In the genomic region with DNA sequence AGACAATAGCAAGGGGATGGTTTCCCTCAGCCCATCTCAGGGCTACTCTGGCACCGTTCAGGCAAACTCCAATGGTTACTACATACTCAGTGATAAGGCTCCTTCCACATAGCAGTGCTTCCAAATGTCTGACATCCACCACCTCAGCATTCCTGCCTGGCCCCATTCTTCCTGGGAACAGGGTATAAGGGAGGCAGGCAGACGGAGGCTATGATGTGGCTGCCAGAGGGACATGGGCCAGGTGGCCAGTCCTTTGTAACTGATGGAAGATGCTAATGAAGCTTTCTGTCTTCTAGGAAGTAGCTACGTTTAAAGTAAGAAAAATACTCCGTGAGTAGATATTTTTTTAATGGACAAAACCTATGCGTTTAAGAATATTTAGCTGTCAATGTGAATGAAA, we compare ENCODE assay signal across 24 mouse cellular contexts. TPM values are rescaled to one million over a fixed set of nuclear protein-coding genes. Genes with fewer than 3 reads are reported as not detected.
DNase-seq lines count a peak whose midpoint lies in the region; ATAC-seq and TF ChIP-seq lines count a peak whose summit lies in the region.
"Had no signal": no experiment of that assay in that cellular context is flagged by ENCODE, and none has a peak within 500 bp of the region (broad histone marks: within the 10 kb centered on the region; RNA-seq: fewer than 3 reads in every experiment).

No protein-coding gene starts in this region.

- peak overlapping the region; percentile 10; the same call in 1 of the 2 replicates for H3K27ac ChIP-seq in midbrain, embryonic 16.5 days (ENCODE audit: low read length)
- H3K27ac ChIP-seq in midbrain, embryonic 13.5 days = no peak overlapping the region
- 0 out of 2 replicates have a peak overlapping the region, but pooled peaks have one; percentile 62 for H3K27ac ChIP-seq in midbrain, postnatal 0 days (ENCODE audit: low read depth, low read length)
- H3K27ac ChIP-seq: kidney, embryonic 15.5 days; neural tube, embryonic 15.5 days had no signal

- peaks cover 2% of the 10 kb centered on the region; the same call in 1 of the 2 replicates for H3K27me3 ChIP-seq in midbrain, embryonic 16.5 days (ENCODE audit: control insufficient read depth, insufficient read depth, low read depth, low read length)
- peaks cover 15% of the 10 kb centered on the region for H3K27me3 ChIP-seq in midbrain, embryonic 13.5 days
- peaks cover 4% of the 10 kb centered on the region; the same call in 1 of the 2 replicates for H3K27me3 ChIP-seq in midbrain, postnatal 0 days (ENCODE audit: insufficient read depth, low read length)
- H3K27me3 ChIP-seq: CH12.LX had no signal

- TF ChIP-seq CTCF in midbrain, postnatal 0 days (IDR thresholded peaks at IDR 0.05) = no peak

- peaks cover 29% of the 10 kb centered on the region for H3K4me1 ChIP-seq in midbrain, embryonic 16.5 days (ENCODE audit: control insufficient read depth, insufficient read depth, low read length)
- peaks cover 45% of the 10 kb centered on the region for H3K4me1 ChIP-seq in midbrain, embryonic 13.5 days (replicated peaks)
- H3K4me1 ChIP-seq in midbrain, postnatal 0 days (ENCODE audit: insufficient read depth, low read length) = peaks cover 7% of the 10 kb centered on the region; the same call in 1 of the 2 replicates

- DNase-seq in heart, adult 11 months = peak; percentile 27
- DNase-seq in heart, postnatal 10 days = no peak
- peak; percentile 78 for DNase-seq in cerebellum, adult 9-11 months
- no peak for DNase-seq in midbrain, postnatal 0 days (ENCODE audit: low spot score)
- DNase-seq in urinary bladder, adult 18-20 months (ENCODE audit: low spot score in 2 of 2) = no peak
- DNase-seq in embryo, embryonic 11 days = no peak
- DNase-seq: adrenal gland, postnatal 36 days; heart, adult 18-20 months; heart, postnatal 4 days; kidney, postnatal 4 days; layer of hippocampus, postnatal 36 days; lung, adult 18-20 months; right cerebral cortex, postnatal 14 days; spleen, adult 18-20 months; thymus, postnatal 25 days had no signal

- no peak overlapping the region for H3K9ac ChIP-seq in midbrain, embryonic 16.5 days (ENCODE audit: low read depth, low read length)
- H3K9ac ChIP-seq in midbrain, embryonic 13.5 days (replicated peaks) = no peak overlapping the region
- no peak overlapping the region for H3K9ac ChIP-seq in midbrain, postnatal 0 days (replicated peaks; ENCODE audit: low read length, poor library complexity, severe bottlenecking)
- H3K9ac ChIP-seq: kidney, embryonic 15.5 days; neural tube, embryonic 15.5 days had no signal

- no peaks in the 10 kb centered on the region for H3K9me3 ChIP-seq in midbrain, embryonic 16.5 days (replicated peaks; ENCODE audit: control insufficient read depth, low read length, poor library complexity, severe bottlenecking)
- no peaks in the 10 kb centered on the region for H3K9me3 ChIP-seq in midbrain, embryonic 13.5 days
- H3K9me3 ChIP-seq in midbrain, postnatal 0 days (ENCODE audit: low read length) = no peaks in the 10 kb centered on the region
- H3K9me3 ChIP-seq: kidney, embryonic 15.5 days; neural tube, embryonic 15.5 days had no signal

- intact Hi-C loops in heart, postnatal 10 days (cut with DNase I) = no loop called here

- no peaks in the 10 kb centered on the region for H3K36me3 ChIP-seq in midbrain, embryonic 16.5 days (ENCODE audit: control insufficient read depth, insufficient read depth, low read length)
- no peaks in the 10 kb centered on the region for H3K36me3 ChIP-seq in midbrain, embryonic 13.5 days
- H3K36me3 ChIP-seq in midbrain, postnatal 0 days (ENCODE audit: insufficient read depth, low read length) = no peaks in the 10 kb centered on the region
- H3K36me3 ChIP-seq: kidney, embryonic 15.5 days; neural tube, embryonic 15.5 days had no signal

- WGBS in midbrain, embryonic 16.5 days = 60% methylated on average over 5 of the region's 5 CpGs
- WGBS in midbrain, embryonic 13.5 days = 65% methylated on average over 5 of the region's 5 CpGs
- 43% methylated on average over 5 of the region's 5 CpGs for WGBS in midbrain, postnatal 0 days

- no peak overlapping the region for H3K4me2 ChIP-seq in midbrain, embryonic 16.5 days (ENCODE audit: low read length)
- no peak overlapping the region for H3K4me2 ChIP-seq in midbrain, embryonic 13.5 days (replicated peaks)
- H3K4me2 ChIP-seq in midbrain, postnatal 0 days (ENCODE audit: low read depth, low read length, poor library complexity, severe bottlenecking) = no peak overlapping the region
- H3K4me2 ChIP-seq: kidney, embryonic 15.5 days; liver, embryonic 11.5 days; neural tube, embryonic 15.5 days had no signal

- ATAC-seq in midbrain, embryonic 16.5 days = no peak
- ATAC-seq in midbrain, embryonic 13.5 days = no peak
- ATAC-seq in midbrain, postnatal 0 days (ENCODE audit: low FRiP score) = no peak
- ATAC-seq: hindbrain, embryonic 16.5 days; intestine, postnatal 0 days had no signal

- no peak overlapping the region for H3K4me3 ChIP-seq in midbrain, embryonic 16.5 days (ENCODE audit: low read depth, low read length)
- no peak overlapping the region for H3K4me3 ChIP-seq in midbrain, embryonic 13.5 days (replicated peaks)
- H3K4me3 ChIP-seq in midbrain, postnatal 0 days (ENCODE audit: low read depth, low read length) = no peak overlapping the region
- H3K4me3 ChIP-seq: kidney, embryonic 15.5 days; neural tube, embryonic 15.5 days had no signal

RNA-seq across cellular contexts. Expression of a gene that starts 3.7 kb away (rescaled TPM):
- under 1 TPM; 0.17 to 0.34 TPM for total RNA-seq in heart, postnatal 10 days (2021)
- 18.2 and 20.9 TPM in 2 replicates for polyA plus RNA-seq in midbrain, embryonic 16.5 days (2015; fragmentation: Nextera tagmentation; extraction: Ambion mirVana)
- 8.0 and 8.6 TPM in 2 replicates for polyA plus RNA-seq in midbrain, embryonic 13.5 days (2015; fragmentation: Nextera tagmentation; extraction: Ambion mirVana)
- 68.4 and 76.9 TPM in 2 replicates for total RNA-seq in midbrain, postnatal 0 days (2014; rRNA removed)
- polyA plus RNA-seq in midbrain, postnatal 0 days (2015; fragmentation: Nextera tagmentation; extraction: Ambion mirVana) = 7.6 and 10.3 TPM in 2 replicates
- total RNA-seq: MEL had no signal

Comparison
In these comparisons a context has a peak if more than half of its experiments do, and no peak if none do; other contexts are left out.
1. DNase-seq: peak in heart, adult 11 months (single experiment) and cerebellum, adult 9-11 months (single experiment); none in heart, postnatal 10 days (0 of 2), midbrain, postnatal 0 days (single experiment), urinary bladder, adult 18-20 months (0 of 2) and embryo, embryonic 11 days (single experiment).